Mouse (Mus musculus): ENCODE results near the gene Esr2. TPM values are rescaled to one million over a fixed set of nuclear protein-coding genes. Genes with fewer than 3 reads are reported as not detected.
"Not testable (repeated sequence)": the region's sequence is repeated elsewhere in the genome, so short reads cannot be mapped to it uniquely, and the experiment has no call there.

The Esr2 gene
- total and polyA plus RNA-seq, 3 experiments, result 0.03 TPM; not detected in 2

GRCm38 (mm10) chr12:76133081-76133480, 44.0 kb downstream of the Esr2 start:
- H3K27ac ChIP-seq (ENCODE audit: control insufficient read depth, low read depth, low read length), result not testable (repeated sequence)

GRCm38 (mm10) chr12:76132591-76132990, 44.5 kb downstream of the Esr2 start:
- H3K27me3 ChIP-seq (ENCODE audit: control insufficient read depth in 1 of 2, insufficient read depth in 2 of 2, low read length in 2 of 2), result peaks cover 16 to 21% of the 10 kb centered on the region in 2 experiments
- H3K9me3 ChIP-seq (replicated peaks; ENCODE audit: insufficient read depth, low read length), result no peaks in the 10 kb centered on the region
- H3K9ac ChIP-seq (ENCODE audit: control insufficient read depth, low read depth, low read length, poor library complexity, severe bottlenecking), result no peak overlapping the region
- H3K27ac ChIP-seq (ENCODE audit: control insufficient read depth, low read depth, low read length), result no peak overlapping the region
- no peak overlapping the region for H3K4me3 ChIP-seq (ENCODE audit: control insufficient read depth in 1 of 2, insufficient read depth in 1 of 2, low read depth in 2 of 2, low read length in 2 of 2)
- H3K79me2 ChIP-seq (ENCODE audit: control insufficient read depth, insufficient read depth, low read length, poor library complexity), result no peaks in the 10 kb centered on the region
- H3K36me3 ChIP-seq (ENCODE audit: control insufficient read depth in 1 of 2, insufficient read depth in 2 of 2, low read length in 2 of 2), result no peaks in the 10 kb centered on the region
- no peaks in the 10 kb centered on the region for H3K4me1 ChIP-seq (ENCODE audit: control insufficient read depth in 1 of 2, insufficient read depth in 2 of 2, low read length in 2 of 2)
- TF ChIP-seq ELF1 (IDR thresholded peaks at IDR 0.05; ENCODE audit: low read depth, low read length) (no peak), RCOR1 (IDR thresholded peaks at IDR 0.05; ENCODE audit: low read depth, low read length) (no peak), MEF2A (IDR thresholded peaks at IDR 0.05; ENCODE audit: extremely low read depth, insufficient replicate concordance, low read depth, low read length, poor library complexity, severe bottlenecking) (no peak), HCFC1 (IDR thresholded peaks at IDR 0.05; ENCODE audit: low read depth, low read length) (no peak), TCF12 (IDR thresholded peaks at IDR 0.05; ENCODE audit: low read depth, low read length) (no peak), USF2 (IDR thresholded peaks at IDR 0.05; ENCODE audit: borderline replicate concordance in 1 of 2, insufficient read depth in 1 of 2, low read depth in 1 of 2, low read length in 2 of 2) (no peak), NELFE (IDR thresholded peaks at IDR 0.05; ENCODE audit: low read depth, low read length) (no peak), BHLHE40 (IDR thresholded peaks at IDR 0.05; ENCODE audit: borderline replicate concordance, low read depth, low read length) (no peak), POLR2A (IDR thresholded peaks at IDR 0.05; ENCODE audit: control insufficient read depth in 1 of 2, insufficient read depth in 1 of 2, low read depth in 1 of 2, low read length in 2 of 2, poor library complexity in 1 of 2) (no peak), TAL1 (IDR thresholded peaks at IDR 0.05; ENCODE audit: low read length) (no peak)
- no peak for DNase-seq (ENCODE audit: low read depth, low spot score)

More at GRCm38 (mm10) chr12:76133081-76133480, 44.0 kb downstream of the Esr2 start:
- not testable (repeated sequence) for H3K9me3 ChIP-seq (replicated peaks; ENCODE audit: insufficient read depth, low read length); H3K4me3 ChIP-seq (ENCODE audit: control insufficient read depth in 1 of 2, insufficient read depth in 1 of 2, low read depth in 2 of 2, low read length in 2 of 2); H3K36me3 ChIP-seq (ENCODE audit: control insufficient read depth in 1 of 2, insufficient read depth in 2 of 2, low read length in 2 of 2); H3K9ac ChIP-seq (ENCODE audit: control insufficient read depth, low read depth, low read length, poor library complexity, severe bottlenecking); H3K4me1 ChIP-seq (ENCODE audit: control insufficient read depth in 1 of 2, insufficient read depth in 2 of 2, low read length in 2 of 2); H3K79me2 ChIP-seq (ENCODE audit: control insufficient read depth, insufficient read depth, low read length, poor library complexity)
- peak; percentile 14 for DNase-seq (ENCODE audit: low read depth, low spot score)
- peak; percentile 64 for TF ChIP-seq SMC3 (IDR thresholded peaks at IDR 0.05; ENCODE audit: low read depth, low read length)
- TF ChIP-seq CTCF (IDR thresholded peaks at IDR 0.05 in 2 of 3, conservative IDR thresholded peaks at IDR 0.05 in 1 of 3; ENCODE audit: control insufficient read depth in 1 of 3, insufficient read depth in 1 of 3, low read depth in 2 of 3, low read length in 3 of 3, poor library complexity in 1 of 3, severe bottlenecking in 1 of 3), result peak; percentile 28 to 73 (median 43); a peak in 5 of 6 replicates
- TF ChIP-seq RAD21 (IDR thresholded peaks at IDR 0.05; ENCODE audit: low read depth, low read length), result peak; percentile 14
- H3K27me3 ChIP-seq (ENCODE audit: control insufficient read depth in 1 of 2, insufficient read depth in 2 of 2, low read length in 2 of 2), result peaks cover 15 to 22% of the 10 kb centered on the region in 2 experiments

GRCm38 (mm10) chr12:76130891-76131290, 46.2 kb downstream of the Esr2 start:
- DNase-seq (ENCODE audit: low read depth, low spot score), result no peak
- Histone ChIP-seq H3K4me1 (ENCODE audit: control insufficient read depth in 1 of 2, insufficient read depth in 2 of 2, low read length in 2 of 2) (no peaks in the 10 kb centered on the region), H3K9ac (ENCODE audit: control insufficient read depth, low read depth, low read length, poor library complexity, severe bottlenecking) (no peak overlapping the region), H3K79me2 (ENCODE audit: control insufficient read depth, insufficient read depth, low read length, poor library complexity) (no peaks in the 10 kb centered on the region), H3K27me3 (ENCODE audit: control insufficient read depth in 1 of 2, insufficient read depth in 2 of 2, low read length in 2 of 2) (peaks cover 18 to 20% of the 10 kb centered on the region in 2 experiments), H3K4me3 (ENCODE audit: control insufficient read depth in 1 of 2, insufficient read depth in 1 of 2, low read depth in 2 of 2, low read length in 2 of 2) (no peak overlapping the region), H3K36me3 (ENCODE audit: control insufficient read depth in 1 of 2, insufficient read depth in 2 of 2, low read length in 2 of 2) (no peaks in the 10 kb centered on the region), H3K27ac (ENCODE audit: control insufficient read depth, low read depth, low read length) (no peak overlapping the region), H3K9me3 (replicated peaks; ENCODE audit: insufficient read depth, low read length) (no peaks in the 10 kb centered on the region)
- TF ChIP-seq KAT2A (conservative IDR thresholded peaks at IDR 0.05; ENCODE audit: low read depth, low read length) (no peak), ZNF384 (IDR thresholded peaks at IDR 0.05; ENCODE audit: low read depth, low read length) (no peak), USF1 (IDR thresholded peaks at IDR 0.05; ENCODE audit: low read depth, low read length) (no peak), POLR2AphosphoS5 (IDR thresholded peaks at IDR 0.05; ENCODE audit: borderline replicate concordance, low read depth, low read length) (no peak), SMC3 (IDR thresholded peaks at IDR 0.05; ENCODE audit: low read depth, low read length) (no peak)

Data from MEL (cell line).